Mouse (Mus musculus): ENCODE measurements around the gene Camsap2. TPM values are rescaled to one million over a fixed set of nuclear protein-coding genes. Genes with fewer than 3 reads are reported as not detected.

The Camsap2 gene
- 27.5 and 30.1 TPM in 2 replicates for polyA plus RNA-seq (2015; fragmentation: Nextera tagmentation; extraction: Ambion mirVana)

- ATAC-seq (ENCODE audit: low read depth): peak; percentile 97
- H3K36me3 ChIP-seq: no peaks in the 10 kb centered on the region
- peaks cover 9% of the 10 kb centered on the region; the same call in 1 of the 2 replicates for H3K27me3 ChIP-seq
- WGBS: under 1% methylated on average over 108 of the region's 121 CpGs
- H3K4me1 ChIP-seq (replicated peaks): peaks cover 50% of the 10 kb centered on the region
- peak within 1 kb of the TSS; percentile 67 for H3K4me2 ChIP-seq
- no peaks in the 10 kb centered on the region for H3K9me3 ChIP-seq
- peak within 1 kb of the TSS; percentile 98 for H3K4me3 ChIP-seq
- H3K27ac ChIP-seq (replicated peaks): peak within 1 kb of the TSS; percentile 99
- peak within 1 kb of the TSS; percentile 97 for H3K9ac ChIP-seq
Measured at GRCm38 (mm10) chr1:136345454-136346372, at the start of gene Camsap2. TSS of gene Camsap2 (minus strand) at chr1:136346104.

DNA sequence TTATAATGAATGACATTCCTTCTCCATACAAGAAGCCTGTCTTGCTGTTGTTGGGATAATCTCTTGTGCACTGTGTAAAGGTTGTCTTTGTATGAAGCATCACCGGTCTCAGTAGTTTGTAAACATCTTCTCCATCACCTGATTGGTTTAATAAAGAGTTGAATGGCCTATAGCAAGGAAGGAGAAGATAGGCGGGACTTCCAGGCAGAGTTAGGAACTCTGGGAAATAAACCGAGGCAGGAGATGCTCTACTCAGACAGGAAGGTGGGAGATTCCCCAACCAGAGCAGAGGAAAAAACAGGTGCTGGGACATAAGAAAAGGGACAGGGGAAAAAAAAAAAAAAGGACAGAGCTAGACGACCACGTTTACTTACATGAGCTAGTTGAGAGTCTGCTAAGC, 49.2 kb upstream of the Camsap2 start:
- 38% methylated on average over 5 of the region's 5 CpGs for WGBS
- H3K9me3 ChIP-seq: no peaks in the 10 kb centered on the region
- no peak overlapping the region for H3K27ac ChIP-seq (replicated peaks)
- H3K4me3 ChIP-seq: no peak overlapping the region
- ATAC-seq (ENCODE audit: low read depth): no peak
- no peaks in the 10 kb centered on the region for H3K36me3 ChIP-seq
- H3K9ac ChIP-seq: no peak overlapping the region
- H3K27me3 ChIP-seq: no peaks in the 10 kb centered on the region
- no peaks in the 10 kb centered on the region for H3K4me1 ChIP-seq (replicated peaks)
- peak overlapping the region; percentile 40 for H3K4me2 ChIP-seq

DNA sequence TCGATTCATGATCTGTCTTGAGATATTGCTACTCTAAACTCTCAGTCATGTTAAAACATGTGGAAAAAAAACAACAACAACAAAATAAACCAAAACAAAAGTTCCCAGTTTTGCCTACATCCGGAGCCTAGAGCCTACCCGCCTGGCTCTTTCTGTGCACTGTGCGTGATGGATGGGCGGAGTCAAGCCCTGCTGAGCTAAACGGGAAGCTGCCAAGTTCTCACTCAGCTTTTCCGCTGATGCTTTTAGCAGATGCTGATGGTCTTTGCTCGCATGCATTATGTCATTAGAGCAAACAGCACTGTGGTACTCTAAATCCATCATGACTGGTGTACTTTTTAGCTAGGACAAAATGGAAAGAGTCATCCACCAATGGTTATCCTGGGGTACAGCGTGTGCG, 48.6 kb upstream of the Camsap2 start:
- Histone ChIP-seq H3K27me3 (no peaks in the 10 kb centered on the region), H3K4me1 (replicated peaks) (no peaks in the 10 kb centered on the region), H3K9me3 (no peaks in the 10 kb centered on the region), H3K27ac (replicated peaks) (no peak overlapping the region), H3K36me3 (no peaks in the 10 kb centered on the region), H3K4me3 (no peak overlapping the region), H3K4me2 (peak overlapping the region; percentile 40), H3K9ac (no peak overlapping the region)
- 36% methylated on average over 10 of the region's 10 CpGs for WGBS
- no peak for ATAC-seq (ENCODE audit: low read depth)

DNA sequence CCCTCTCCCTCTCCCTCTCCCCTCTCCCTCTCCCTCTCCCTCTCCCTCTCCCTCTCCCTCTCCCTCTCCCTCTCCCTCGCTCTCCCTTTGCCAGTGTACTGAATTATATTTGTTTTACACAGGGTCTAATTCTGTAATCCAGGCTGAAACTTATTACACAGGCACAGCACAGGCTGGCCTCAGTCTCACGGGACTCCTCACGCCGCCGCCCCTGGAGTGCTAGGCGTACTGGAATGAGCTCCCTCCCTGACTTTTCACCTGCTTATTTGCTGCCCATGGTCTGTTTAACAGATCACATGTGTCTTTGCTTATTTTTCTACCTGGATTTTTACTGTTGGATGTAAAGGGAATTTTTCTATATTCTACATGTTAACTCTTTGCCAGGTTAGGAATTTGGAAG, 41.0 kb upstream of the Camsap2 start:
- no peaks in the 10 kb centered on the region for H3K9me3 ChIP-seq
- H3K4me3 ChIP-seq: no peak overlapping the region
- H3K27ac ChIP-seq (replicated peaks): no peak overlapping the region
- no peaks in the 10 kb centered on the region for H3K27me3 ChIP-seq
- H3K4me1 ChIP-seq (replicated peaks): no peaks in the 10 kb centered on the region
- no peak overlapping the region for H3K9ac ChIP-seq
- H3K36me3 ChIP-seq: no peaks in the 10 kb centered on the region
- ATAC-seq (ENCODE audit: low read depth): no peak
- 53% methylated on average over 5 of the region's 6 CpGs for WGBS
- H3K4me2 ChIP-seq: no peak overlapping the region

- H3K4me2 ChIP-seq: no peak overlapping the region
- H3K27me3 ChIP-seq: no peaks in the 10 kb centered on the region
- no peaks in the 10 kb centered on the region for H3K9me3 ChIP-seq
- ATAC-seq (ENCODE audit: low read depth): no peak
- no peak overlapping the region for H3K4me3 ChIP-seq
- H3K27ac ChIP-seq (replicated peaks): no peak overlapping the region
- no peak overlapping the region for H3K9ac ChIP-seq
- no peaks in the 10 kb centered on the region for H3K4me1 ChIP-seq (replicated peaks)
- 82% methylated on average over 5 of the region's 5 CpGs for WGBS
- H3K36me3 ChIP-seq: no peaks in the 10 kb centered on the region
Measured at GRCm38 (mm10) chr1:136381583-136381982, 35.7 kb upstream of the Camsap2 start.

- no peaks in the 10 kb centered on the region for H3K27me3 ChIP-seq
- WGBS: 83% methylated on average over 6 of the region's 6 CpGs
- H3K9me3 ChIP-seq: no peaks in the 10 kb centered on the region
- no peaks in the 10 kb centered on the region for H3K36me3 ChIP-seq
- H3K4me1 ChIP-seq (replicated peaks): no peaks in the 10 kb centered on the region
- no peak overlapping the region for H3K27ac ChIP-seq (replicated peaks)
- no peak overlapping the region for H3K4me3 ChIP-seq
- no peak overlapping the region for H3K4me2 ChIP-seq
- ATAC-seq (ENCODE audit: low read depth): no peak
- no peak overlapping the region for H3K9ac ChIP-seq
Measured at GRCm38 (mm10) chr1:136381169-136381568, 35.3 kb upstream of the Camsap2 start.

DNA sequence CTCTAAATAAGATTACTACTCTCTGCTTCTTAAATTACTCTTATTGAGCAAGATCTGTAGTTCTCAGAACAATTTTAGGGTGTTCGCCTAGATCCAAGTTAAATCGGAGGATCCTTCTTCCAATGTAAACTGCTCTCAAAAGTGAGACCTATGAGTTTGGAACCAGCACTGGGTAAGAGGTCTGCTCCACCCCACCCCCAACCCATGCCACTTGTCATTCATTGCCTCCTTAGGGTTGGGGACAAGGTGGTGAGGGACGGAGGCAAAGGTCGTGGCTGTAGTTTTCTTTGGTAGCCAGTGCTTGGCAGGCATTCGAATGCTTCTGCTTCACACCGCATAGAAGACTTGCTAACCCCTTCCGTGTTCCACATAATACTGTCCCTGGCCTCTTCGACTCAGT, 34.7 kb upstream of the Camsap2 start:
- no peaks in the 10 kb centered on the region for H3K36me3 ChIP-seq
- H3K9ac ChIP-seq: no peak overlapping the region
- H3K4me2 ChIP-seq: no peak overlapping the region
- no peaks in the 10 kb centered on the region for H3K9me3 ChIP-seq
- no peak overlapping the region for H3K4me3 ChIP-seq
- ATAC-seq (ENCODE audit: low read depth): no peak
- WGBS: 92% methylated on average over 8 of the region's 8 CpGs
- H3K27me3 ChIP-seq: no peaks in the 10 kb centered on the region
- H3K4me1 ChIP-seq (replicated peaks): no peaks in the 10 kb centered on the region
- no peak overlapping the region for H3K27ac ChIP-seq (replicated peaks)

DNA sequence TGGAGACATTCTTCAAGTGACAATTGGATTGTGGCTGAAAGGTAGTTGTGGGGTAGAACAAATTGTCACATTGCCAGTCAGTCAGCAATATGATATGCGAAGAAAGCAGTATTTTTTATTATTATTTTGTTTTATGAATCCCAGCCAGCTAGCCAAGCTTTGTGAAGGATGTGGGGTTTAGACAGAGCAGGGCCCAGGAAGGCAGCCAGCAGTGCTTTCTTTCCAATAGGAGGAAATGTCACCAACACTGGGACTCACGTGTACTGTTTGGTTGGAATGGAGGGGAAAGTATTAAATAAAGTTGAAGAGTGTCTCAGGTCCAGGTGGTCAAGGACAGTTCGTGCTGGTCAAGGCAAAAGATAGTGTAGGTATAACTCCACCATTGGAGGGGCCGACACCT, 34.3 kb upstream of the Camsap2 start:
- WGBS: 88% methylated on average over 4 of the region's 4 CpGs
- H3K9me3 ChIP-seq: no peaks in the 10 kb centered on the region
- H3K4me2 ChIP-seq: no peak overlapping the region
- no peaks in the 10 kb centered on the region for H3K4me1 ChIP-seq (replicated peaks)
- ATAC-seq (ENCODE audit: low read depth): no peak
- H3K4me3 ChIP-seq: no peak overlapping the region
- no peaks in the 10 kb centered on the region for H3K36me3 ChIP-seq
- H3K27ac ChIP-seq (replicated peaks): no peak overlapping the region
- no peaks in the 10 kb centered on the region for H3K27me3 ChIP-seq
- no peak overlapping the region for H3K9ac ChIP-seq

- H3K4me2 ChIP-seq: no peak overlapping the region
Measured at GRCm38 (mm10) chr1:136379261-136379660, 33.4 kb upstream of the Camsap2 start.

DNA sequence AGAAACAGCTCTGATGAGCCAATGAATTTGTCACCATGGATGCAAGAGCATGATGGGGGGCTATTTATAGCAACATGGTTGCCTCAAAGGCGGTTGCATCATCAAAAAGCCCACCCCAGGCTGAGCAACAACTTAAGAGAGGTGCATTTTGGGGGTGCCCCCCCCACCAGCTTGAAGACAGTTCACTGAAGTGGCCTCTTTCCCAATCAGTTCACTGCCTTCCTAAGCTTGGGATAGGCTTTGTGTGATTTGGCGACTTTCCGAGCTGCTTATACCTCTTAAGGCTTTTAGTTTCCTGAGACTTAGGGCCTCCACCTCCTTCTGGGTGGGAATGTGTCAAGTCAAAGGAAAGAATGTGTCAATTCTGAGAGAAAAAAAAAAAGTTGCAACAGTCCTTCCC, 20.1 kb upstream of the Camsap2 start:
- WGBS: 92% methylated on average over 3 of the region's 3 CpGs
- Histone ChIP-seq H3K36me3 (no peaks in the 10 kb centered on the region), H3K27me3 (no peaks in the 10 kb centered on the region), H3K9ac (no peak overlapping the region), H3K27ac (replicated peaks) (no peak overlapping the region), H3K4me1 (replicated peaks) (peaks cover 5% of the 10 kb centered on the region; the same call in 1 of the 2 replicates), H3K9me3 (no peaks in the 10 kb centered on the region), H3K4me2 (no peak overlapping the region), H3K4me3 (no peak overlapping the region)
- no peak for ATAC-seq (ENCODE audit: low read depth)

More at GRCm38 (mm10) chr1:136379261-136379660, 33.4 kb upstream of the Camsap2 start:
- Histone ChIP-seq H3K27me3 (no peaks in the 10 kb centered on the region), H3K27ac (replicated peaks) (no peak overlapping the region), H3K4me3 (no peak overlapping the region), H3K36me3 (no peaks in the 10 kb centered on the region), H3K9me3 (no peaks in the 10 kb centered on the region), H3K4me1 (replicated peaks) (no peaks in the 10 kb centered on the region), H3K9ac (no peak overlapping the region)
- 94% methylated on average over 7 of the region's 7 CpGs for WGBS
- no peak for ATAC-seq (ENCODE audit: low read depth)

DNA sequence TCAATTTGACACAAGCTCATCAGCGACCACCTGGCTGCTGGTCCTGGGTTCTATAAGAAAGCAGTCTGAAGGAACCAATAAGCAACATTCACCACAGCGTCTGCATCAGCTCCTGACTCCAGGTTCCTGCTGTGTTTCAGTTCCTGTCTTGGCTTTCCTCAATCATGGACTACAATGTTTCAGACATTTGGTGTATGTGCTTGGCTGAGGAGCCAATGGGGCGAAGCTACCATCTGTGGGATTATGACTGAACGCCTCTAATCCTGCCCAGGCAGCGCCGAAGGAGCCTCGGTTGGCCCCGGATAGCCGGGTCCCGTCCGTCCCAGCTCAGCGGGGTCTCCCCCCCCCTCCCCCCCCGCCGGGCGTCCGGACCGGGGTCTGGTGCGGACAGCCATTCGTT, 18.8 kb upstream of the Camsap2 start:
- Histone ChIP-seq H3K36me3 (no peaks in the 10 kb centered on the region), H3K27me3 (no peaks in the 10 kb centered on the region), H3K4me1 (replicated peaks) (no peaks in the 10 kb centered on the region; the same call in 1 of the 2 replicates), H3K4me2 (no peak overlapping the region), H3K4me3 (no peak overlapping the region), H3K27ac (replicated peaks) (no peak overlapping the region), H3K9ac (no peak overlapping the region), H3K9me3 (no peaks in the 10 kb centered on the region)
- ATAC-seq (ENCODE audit: low read depth): no peak
- 60% methylated on average over 19 of the region's 19 CpGs for WGBS

- 65% methylated on average over 6 of the region's 6 CpGs for WGBS
- H3K4me2 ChIP-seq: no peak overlapping the region
- no peaks in the 10 kb centered on the region for H3K9me3 ChIP-seq
Measured at GRCm38 (mm10) chr1:136363035-136363434, 17.1 kb upstream of the Camsap2 start.

More at GRCm38 (mm10) chr1:136363035-136363434, 17.1 kb upstream of the Camsap2 start:
- no peaks in the 10 kb centered on the region for H3K27me3 ChIP-seq
- H3K9ac ChIP-seq: no peak overlapping the region
- H3K4me3 ChIP-seq: no peak overlapping the region
- H3K36me3 ChIP-seq: no peaks in the 10 kb centered on the region
- H3K4me1 ChIP-seq (replicated peaks): no peaks in the 10 kb centered on the region; the same call in 1 of the 2 replicates
- H3K27ac ChIP-seq (replicated peaks): no peak overlapping the region
- no peak for ATAC-seq (ENCODE audit: low read depth)

Data from neural tube, embryonic 13.5 days (tissue).